Mouse (Mus musculus) stomach, adult 2 months (tissue): Measurements from ENCODE around the gene Abca8a. TPM values are rescaled to one million over a fixed set of nuclear protein-coding genes. Genes with fewer than 3 reads are reported as not detected.

Experiments used
- polyA plus RNA-seq: library from polyadenylated mRNA; depleted of rRNA; stranded (reverse); fragments of >200 nt; gene quantifications from 2 replicates; pipeline ENCODE4 v1.2.3, GENCODE M21; 2012; rRNA removed

Abca8a gene
- polyA plus RNA-seq, result 0.83 and 3.0 TPM in 2 replicates

DNA sequence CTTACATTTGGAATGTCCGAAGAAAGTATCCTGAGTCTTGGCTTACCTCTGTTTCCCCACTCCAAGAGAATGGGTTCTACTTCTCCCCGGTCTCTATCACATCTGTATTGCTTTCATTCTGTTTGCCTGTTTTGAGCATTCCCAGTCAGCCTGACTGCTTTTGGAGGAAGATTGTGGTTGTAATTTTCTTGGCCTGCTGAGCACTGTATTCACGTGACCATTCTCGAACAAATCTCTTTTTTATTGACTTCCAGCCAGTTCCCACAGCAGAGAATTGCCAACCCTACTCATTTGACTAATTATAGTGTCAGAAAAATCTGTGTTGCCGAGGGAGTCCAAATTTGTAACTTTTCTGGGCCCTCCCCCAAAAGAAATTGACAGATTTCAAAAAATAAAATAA lies at the start of gene Abca8a:
Abca8a (minus strand) TSS at position 121 of the 400 bp plus-strand sequence.

DNA sequence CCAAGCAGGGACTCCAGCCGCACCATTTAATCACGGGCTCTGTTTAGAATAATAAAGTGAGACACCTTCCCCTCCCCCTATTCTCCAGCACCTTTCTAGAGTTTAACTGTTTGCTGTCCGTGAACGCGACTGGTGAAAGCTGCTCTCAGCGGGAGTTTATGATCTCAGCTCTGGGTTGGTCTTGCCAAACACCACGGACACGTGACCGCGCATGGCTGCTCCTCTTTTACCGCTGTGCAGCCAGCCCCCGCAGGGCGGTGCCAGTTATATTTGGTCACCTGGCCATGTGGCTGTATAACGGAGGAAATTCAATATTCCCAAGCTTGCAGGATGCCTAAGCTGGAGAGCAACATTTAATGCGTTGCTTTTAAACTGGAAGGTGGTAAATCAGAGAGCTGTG lies 100.2 kb downstream of the Abca8a start, which contains the start of gene Abca8b:
Abca8b (minus strand) TSS at position 222 of the 400 bp plus-strand sequence.

Other genes with a start within 250 kb of the Abca8a start
- 0.06 and 0.21 TPM in 2 replicates for gene Abca8b, start 100.1 kb downstream of the Abca8a start, polyA plus RNA-seq
- 0.14 and 0.19 TPM in 2 replicates for gene Abca9, start 72.2 kb upstream of the Abca8a start, polyA plus RNA-seq
- gene Abca6, start 155.8 kb upstream of the Abca8a start, polyA plus RNA-seq, result 0.01 and 0.03 TPM in 2 replicates
- gene Abca5, start 241.7 kb upstream of the Abca8a start, polyA plus RNA-seq, result 0.04 and 0.11 TPM in 2 replicates